In the genomic region with DNA sequence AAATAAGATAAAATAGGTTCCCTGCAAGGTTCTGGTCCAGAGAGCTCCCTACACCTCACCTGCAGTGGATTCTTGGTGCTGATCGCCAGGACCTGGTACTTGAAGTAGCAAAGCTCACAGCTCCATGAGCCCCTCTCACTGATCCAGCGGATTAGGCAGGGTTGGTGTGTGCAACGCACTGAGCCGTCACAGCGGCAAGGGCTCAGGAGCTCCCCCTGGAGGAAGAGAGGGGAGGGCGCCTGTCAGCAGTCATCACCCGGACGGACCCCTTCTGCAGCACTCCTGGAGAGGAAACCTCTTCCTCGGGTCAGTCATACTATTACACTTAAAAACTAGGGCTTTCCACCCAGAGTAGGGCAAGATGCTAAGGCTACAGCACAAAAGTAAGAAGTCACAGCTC, we compare ENCODE assay signal across 8 mouse cellular contexts. TPM values are rescaled to one million over a fixed set of nuclear protein-coding genes. Genes with fewer than 3 reads are reported as not detected.
DNase-seq lines count a peak whose midpoint lies in the region; ATAC-seq and TF ChIP-seq lines count a peak whose summit lies in the region.

No protein-coding gene starts in this region.

- no peak overlapping the region for H3K27ac ChIP-seq in embryonic facial prominence, embryonic 10.5 days (replicated peaks)
- no peak overlapping the region for H3K27ac ChIP-seq in heart, embryonic 11.5 days (ENCODE audit: low read depth, low read length)
- no peak overlapping the region for H3K27ac ChIP-seq in kidney, embryonic 15.5 days
- no peak overlapping the region for H3K27ac ChIP-seq in neural tube, embryonic 14.5 days (ENCODE audit: low read depth, low read length)

- H3K79me2 ChIP-seq in C2C12 (ENCODE audit: control insufficient read depth, insufficient read depth), result no peaks in the 10 kb centered on the region

- H3K9me3 ChIP-seq in embryonic facial prominence, embryonic 10.5 days, result no peaks in the 10 kb centered on the region
- H3K9me3 ChIP-seq in heart, embryonic 11.5 days (replicated peaks; ENCODE audit: control insufficient read depth, low read length), result no peaks in the 10 kb centered on the region
- H3K9me3 ChIP-seq in kidney, embryonic 15.5 days (replicated peaks), result no peaks in the 10 kb centered on the region
- H3K9me3 ChIP-seq in neural tube, embryonic 14.5 days (ENCODE audit: control insufficient read depth, low read length), result no peaks in the 10 kb centered on the region

- peaks cover 48% of the 10 kb centered on the region for H3K4me1 ChIP-seq in embryonic facial prominence, embryonic 10.5 days
- H3K4me1 ChIP-seq in heart, embryonic 11.5 days (ENCODE audit: control insufficient read depth, insufficient read depth, low read length), result peaks cover 6% of the 10 kb centered on the region
- peaks cover 36% of the 10 kb centered on the region for H3K4me1 ChIP-seq in kidney, embryonic 15.5 days
- 0 out of 2 replicates have a peak, but pooled peaks cover 2% of the 10 kb centered on the region for H3K4me1 ChIP-seq in lung, adult 2 months (ENCODE audit: control insufficient read depth, insufficient read depth, low read length)
- peaks cover 12% of the 10 kb centered on the region for H3K4me1 ChIP-seq in neural tube, embryonic 14.5 days (ENCODE audit: control insufficient read depth, insufficient read depth, low read length)

- TF ChIP-seq POLR2A in lung, adult 2 months (IDR thresholded peaks at IDR 0.05; ENCODE audit: borderline replicate concordance, extremely low read depth, low read depth, low read length), result no peak

- TF ChIP-seq CTCF in C2C12 (IDR thresholded peaks at IDR 0.05; ENCODE audit: control insufficient read depth, insufficient read depth, insufficient read length), result peak; percentile 90
- TF ChIP-seq CTCF in lung, adult 2 months (IDR thresholded peaks at IDR 0.05; ENCODE audit: insufficient read depth, low read length), result peak; percentile 93

- H3K79me3 ChIP-seq in C2C12 (ENCODE audit: low read depth), result no peaks in the 10 kb centered on the region

- no peak overlapping the region for H3K4me3 ChIP-seq in C2C12 (ENCODE audit: insufficient read depth, poor library complexity, severe bottlenecking)
- H3K4me3 ChIP-seq in embryonic facial prominence, embryonic 10.5 days, result peak overlapping the region; percentile 95
- H3K4me3 ChIP-seq in heart, embryonic 11.5 days (ENCODE audit: low read depth, low read length), result no peak overlapping the region
- H3K4me3 ChIP-seq in kidney, embryonic 15.5 days (replicated peaks), result peak overlapping the region; percentile 85
- H3K4me3 ChIP-seq in lung, adult 2 months (replicated peaks; ENCODE audit: extremely low read depth, low read depth, low read length), result no peak overlapping the region
- peak overlapping the region; percentile 79 for H3K4me3 ChIP-seq in neural tube, embryonic 14.5 days (ENCODE audit: low read depth, low read length)

- no peak overlapping the region for H3K9ac ChIP-seq in heart, embryonic 11.5 days (ENCODE audit: low read depth, low read length)
- H3K9ac ChIP-seq in kidney, embryonic 15.5 days, result 0 out of 2 replicates have a peak overlapping the region, but pooled peaks have one; percentile 0
- H3K9ac ChIP-seq in neural tube, embryonic 14.5 days (replicated peaks; ENCODE audit: low read depth, low read length), result no peak overlapping the region

- no peak overlapping the region for H3ac ChIP-seq in C2C12 (ENCODE audit: control insufficient read depth, insufficient read length, low read depth)

- H3K4me2 ChIP-seq in heart, embryonic 11.5 days, result peak overlapping the region; percentile 100; the same call in 1 of the 2 replicates
- H3K4me2 ChIP-seq in kidney, embryonic 15.5 days, result peak overlapping the region; percentile 96
- peak overlapping the region; percentile 79 for H3K4me2 ChIP-seq in neural tube, embryonic 14.5 days (ENCODE audit: low read depth, low read length)

- H3K36me3 ChIP-seq in C2C12 (ENCODE audit: control insufficient read depth, insufficient read depth), result no peaks in the 10 kb centered on the region
- H3K36me3 ChIP-seq in embryonic facial prominence, embryonic 10.5 days (replicated peaks), result peaks cover 27% of the 10 kb centered on the region
- no peaks in the 10 kb centered on the region for H3K36me3 ChIP-seq in heart, embryonic 11.5 days (ENCODE audit: control insufficient read depth, insufficient read depth, low read length)
- H3K36me3 ChIP-seq in kidney, embryonic 15.5 days, result peaks cover 25% of the 10 kb centered on the region
- peaks cover 22% of the 10 kb centered on the region for H3K36me3 ChIP-seq in neural tube, embryonic 14.5 days (ENCODE audit: control insufficient read depth, insufficient read depth, low read length)

- 1% methylated on average over 9 of the region's 9 CpGs for WGBS in embryonic facial prominence, embryonic 10.5 days
- WGBS in heart, embryonic 11.5 days (ENCODE audit: insufficient replicate concordance), result 2% methylated on average over 9 of the region's 9 CpGs
- 1% methylated on average over 9 of the region's 9 CpGs for WGBS in kidney, embryonic 15.5 days
- WGBS in lung, adult 2 months, result under 1% methylated on average over 9 of the region's 9 CpGs
- 0% methylated on average over 9 of the region's 9 CpGs for WGBS in neural tube, embryonic 14.5 days

- no peak for ATAC-seq in heart, embryonic 11.5 days (replicated peaks; ENCODE audit: insufficient number of reproducible peaks, low FRiP score, low TSS enrichment)
- ATAC-seq in kidney, embryonic 15.5 days (replicated peaks; ENCODE audit: low FRiP score), result 0 out of 2 replicates have a peak, but pooled peaks have one; percentile 18
- peak; percentile 10; the same call in 1 of the 2 replicates for ATAC-seq in neural tube, embryonic 14.5 days (ENCODE audit: low read depth)

- DNase-seq in adrenal gland, adult 18-20 months (ENCODE audit: low spot score in 2 of 2), result peak; percentile 77 to 79
- DNase-seq in embryonic facial prominence, embryonic 10.5 days (ENCODE audit: low spot score), result peak; percentile 88
- DNase-seq in lung, adult 2 months, result peak; percentile 74
- peak; percentile 66 to 67 for DNase-seq in thymus, adult 18-20 months

- no peaks in the 10 kb centered on the region for H3K27me3 ChIP-seq in C2C12 (ENCODE audit: control insufficient read depth, insufficient read depth, insufficient read length)
- peaks cover 66% of the 10 kb centered on the region for H3K27me3 ChIP-seq in embryonic facial prominence, embryonic 10.5 days (replicated peaks; ENCODE audit: low read depth, poor library complexity, severe bottlenecking)
- H3K27me3 ChIP-seq in heart, embryonic 11.5 days (ENCODE audit: control insufficient read depth, insufficient read depth, low read length), result peaks cover 45% of the 10 kb centered on the region
- peaks cover 27% of the 10 kb centered on the region for H3K27me3 ChIP-seq in kidney, embryonic 15.5 days
- no peaks in the 10 kb centered on the region for H3K27me3 ChIP-seq in neural tube, embryonic 14.5 days (ENCODE audit: control insufficient read depth, insufficient read depth, low read length)

RNA-seq across cellular contexts. Expression of gene March9, which starts 1.8 kb away (rescaled TPM):
- polyA plus RNA-seq in C2C12 (2012; fragmentation: generic; extraction: Trizol), result 3.0 TPM
- total RNA-seq in adrenal gland, adult 18-20 months (2021), result 1 to 10 TPM; 6.3 to 6.8 TPM
- polyA plus RNA-seq in embryonic facial prominence, embryonic 10.5 days (2016; fragmentation: Nextera tagmentation; extraction: Ambion mirVana), result 1.2 and 1.3 TPM in 2 replicates
- 0.21 and 0.39 TPM in 2 replicates for polyA plus RNA-seq in heart, embryonic 11.5 days (2014; fragmentation: Nextera tagmentation; extraction: Ambion mirVana)
- 1.1 and 1.4 TPM in 2 replicates for polyA plus RNA-seq in kidney, embryonic 15.5 days (2015; fragmentation: Nextera tagmentation; extraction: Ambion mirVana)
- polyA plus RNA-seq in lung, adult 2 months (2012; rRNA removed), result 5.4 and 6.1 TPM in 2 replicates
- 9.7 and 13.2 TPM in 2 replicates for polyA plus RNA-seq in neural tube, embryonic 14.5 days (2014; fragmentation: Nextera tagmentation; extraction: Ambion mirVana)

RNA-seq across cellular contexts. Expression of gene Cdk4, which starts 5.2 kb away (rescaled TPM):
- 714 TPM for polyA plus RNA-seq in C2C12 (2012; fragmentation: generic; extraction: Trizol)
- total RNA-seq in adrenal gland, adult 18-20 months (2021), result 100 to 1,000 TPM; 138 to 172 TPM
- 3,008 and 3,023 TPM in 2 replicates for polyA plus RNA-seq in embryonic facial prominence, embryonic 10.5 days (2016; fragmentation: Nextera tagmentation; extraction: Ambion mirVana)
- polyA plus RNA-seq in heart, embryonic 11.5 days (2014; fragmentation: Nextera tagmentation; extraction: Ambion mirVana), result 1,419 and 1,452 TPM in 2 replicates
- polyA plus RNA-seq in kidney, embryonic 15.5 days (2015; fragmentation: Nextera tagmentation; extraction: Ambion mirVana), result 1,852 and 1,884 TPM in 2 replicates
- polyA plus RNA-seq in lung, adult 2 months (2012; rRNA removed), result 151 and 182 TPM in 2 replicates
- polyA plus RNA-seq in neural tube, embryonic 14.5 days (2014; fragmentation: Nextera tagmentation; extraction: Ambion mirVana), result 657 and 756 TPM in 2 replicates

RNA-seq across cellular contexts. Expression of gene Cyp27b1, which starts 10.1 kb away (rescaled TPM):
- 0.20 TPM for polyA plus RNA-seq in C2C12 (2012; fragmentation: generic; extraction: Trizol)
- total RNA-seq in adrenal gland, adult 18-20 months (2021), result under 1 TPM; 0.42 to 0.56 TPM
- 0.14 TPM in 2 replicates for polyA plus RNA-seq in embryonic facial prominence, embryonic 10.5 days (2016; fragmentation: Nextera tagmentation; extraction: Ambion mirVana)
- polyA plus RNA-seq in heart, embryonic 11.5 days (2014; fragmentation: Nextera tagmentation; extraction: Ambion mirVana), result 0.11 and 0.13 TPM in 2 replicates
- 9.9 and 12.3 TPM in 2 replicates for polyA plus RNA-seq in kidney, embryonic 15.5 days (2015; fragmentation: Nextera tagmentation; extraction: Ambion mirVana)
- 0.14 and 0.26 TPM in 2 replicates for polyA plus RNA-seq in lung, adult 2 months (2012; rRNA removed)
- polyA plus RNA-seq in neural tube, embryonic 14.5 days (2014; fragmentation: Nextera tagmentation; extraction: Ambion mirVana), result 0.14 TPM in 1 of 2 replicates, not detected in the other

RNA-seq across cellular contexts. Expression of gene Tspan31, which starts 11.9 kb away (rescaled TPM):
- polyA plus RNA-seq in C2C12 (2012; fragmentation: generic; extraction: Trizol), result 118 TPM
- total RNA-seq in adrenal gland, adult 18-20 months (2021), result 100 to 1,000 TPM; 106 to 107 TPM
- 168 and 180 TPM in 2 replicates for polyA plus RNA-seq in embryonic facial prominence, embryonic 10.5 days (2016; fragmentation: Nextera tagmentation; extraction: Ambion mirVana)
- polyA plus RNA-seq in heart, embryonic 11.5 days (2014; fragmentation: Nextera tagmentation; extraction: Ambion mirVana), result 106 and 115 TPM in 2 replicates
- 185 and 189 TPM in 2 replicates for polyA plus RNA-seq in kidney, embryonic 15.5 days (2015; fragmentation: Nextera tagmentation; extraction: Ambion mirVana)
- 60.8 and 99.3 TPM in 2 replicates for polyA plus RNA-seq in lung, adult 2 months (2012; rRNA removed)
- polyA plus RNA-seq in neural tube, embryonic 14.5 days (2014; fragmentation: Nextera tagmentation; extraction: Ambion mirVana), result 91.1 and 93.6 TPM in 2 replicates

RNA-seq across cellular contexts. Expression of gene Eef1akmt3, which starts 16.8 kb away (rescaled TPM):
- polyA plus RNA-seq in C2C12 (2012; fragmentation: generic; extraction: Trizol), result 0.22 TPM
- under 1 TPM; 0.26 to 0.27 TPM for total RNA-seq in adrenal gland, adult 18-20 months (2021)
- 0.27 and 0.29 TPM in 2 replicates for polyA plus RNA-seq in embryonic facial prominence, embryonic 10.5 days (2016; fragmentation: Nextera tagmentation; extraction: Ambion mirVana)
- 0.31 and 0.35 TPM in 2 replicates for polyA plus RNA-seq in heart, embryonic 11.5 days (2014; fragmentation: Nextera tagmentation; extraction: Ambion mirVana)
- 0.93 and 1.00 TPM in 2 replicates for polyA plus RNA-seq in kidney, embryonic 15.5 days (2015; fragmentation: Nextera tagmentation; extraction: Ambion mirVana)
- 0.17 and 0.38 TPM in 2 replicates for polyA plus RNA-seq in lung, adult 2 months (2012; rRNA removed)
- 0.15 and 0.21 TPM in 2 replicates for polyA plus RNA-seq in neural tube, embryonic 14.5 days (2014; fragmentation: Nextera tagmentation; extraction: Ambion mirVana)

Comparison
In these comparisons a context has a peak if more than half of its experiments do, and no peak if none do; other contexts are left out.
1. H3K4me3 ChIP-seq: peak in embryonic facial prominence, embryonic 10.5 days (single experiment), kidney, embryonic 15.5 days (single experiment) and neural tube, embryonic 14.5 days (single experiment); none in C2C12 (single experiment), heart, embryonic 11.5 days (single experiment) and lung, adult 2 months (single experiment).
2. Peak in every context shown above with its lines, with median percentiles within 50 percentile points of each other: DNase-seq and H3K4me2 ChIP-seq.